Mouse (Mus musculus): Measurements from ENCODE around the gene Ssbp2.

DNA sequence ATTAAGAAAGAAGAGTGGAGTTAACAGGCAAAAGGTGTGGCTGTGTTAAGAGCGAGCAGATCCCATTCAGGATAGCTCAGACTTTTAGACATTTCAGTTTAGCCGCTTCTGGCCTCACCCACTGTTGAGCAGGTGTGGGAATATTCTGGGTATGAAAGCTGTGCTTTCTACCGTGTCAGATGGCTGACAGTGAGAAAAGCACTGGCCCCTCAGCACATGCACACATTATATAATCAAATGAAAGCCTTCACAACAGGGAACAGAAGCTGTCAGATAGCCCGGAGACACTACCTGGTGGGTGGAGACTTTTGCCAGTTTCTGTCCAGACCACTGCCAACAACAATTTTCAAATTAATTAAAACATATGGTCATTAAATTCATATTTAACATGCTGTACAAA is 131.8 kb downstream of the Ssbp2 start:
- TF ChIP-seq CTCF (IDR thresholded peaks at IDR 0.05; ENCODE audit: low read depth, low read length) (no peak), POLR2AphosphoS5 (IDR thresholded peaks at IDR 0.05; ENCODE audit: insufficient replicate concordance, low read depth, low read length) (no peak)

All from G1E (cell line).